Mouse (Mus musculus) MEL (cell line): Measurements from ENCODE around the gene Pcsk1. TPM values are rescaled to one million over a fixed set of nuclear protein-coding genes. Genes with fewer than 3 reads are reported as not detected.

Source experiments
- DNase-seq: peaks from one replicate; pipeline ENCODE4 v3.0.0; 2011; ENCODE audit warnings: low read depth, low spot score
- H3K27ac ChIP-seq: 2 replicates; pipeline ENCODE4 v1.5.1; 2012; ENCODE audit warnings: low read depth, mild to moderate bottlenecking, control low read depth, low read length, moderate library complexity; ENCODE audit not compliant: control insufficient read depth
- H3K27me3 ChIP-seq, 2 experiments: fragments of 150-350 bp in 1 of 2; sonication (generic) in 1 of 2; 2 replicates each; pipeline ENCODE4 v1.6.1; 2012; ENCODE audit warnings: low read length in 2 of 2, mild to moderate bottlenecking in 2 of 2, improper control_type of control experiment in 1 of 2, moderate library complexity in 1 of 2; ENCODE audit not compliant: insufficient read depth in 2 of 2, control insufficient read depth in 1 of 2
- H3K36me3 ChIP-seq, 2 experiments: 2 replicates each; pipeline ENCODE4 v1.6.1; 2012 to 2014; ENCODE audit warnings: low read length in 2 of 2, improper control_type of control experiment in 1 of 2, inconsistent platforms in 1 of 2, mild to moderate bottlenecking in 1 of 2; ENCODE audit not compliant: insufficient read depth in 2 of 2, control insufficient read depth in 1 of 2
- H3K4me1 ChIP-seq, 2 experiments: fragments of 150-350 bp in 1 of 2; sonication (generic) in 1 of 2; 2 replicates each; pipeline ENCODE4 v1.6.1; 2012; ENCODE audit warnings: low read length in 2 of 2, improper control_type of control experiment in 1 of 2, mild to moderate bottlenecking in 1 of 2; ENCODE audit not compliant: insufficient read depth in 2 of 2, control insufficient read depth in 1 of 2
- H3K4me3 ChIP-seq, 2 experiments: fragments of 150-350 bp in 1 of 2; sonication (generic) in 1 of 2; 2 replicates each; pipeline ENCODE4 v1.5.1; 2012; ENCODE audit warnings: low read depth in 2 of 2, low read length in 2 of 2, mild to moderate bottlenecking in 2 of 2, moderate library complexity in 2 of 2, control low read depth in 1 of 2, improper control_type of control experiment in 1 of 2; ENCODE audit not compliant: control insufficient read depth in 1 of 2, insufficient read depth in 1 of 2
- H3K79me2 ChIP-seq: 2 replicates; pipeline ENCODE4 v1.6.1; 2012; ENCODE audit warnings: mild to moderate bottlenecking, low read length, moderate library complexity; ENCODE audit not compliant: control insufficient read depth, poor library complexity, insufficient read depth
- H3K9ac ChIP-seq: 2 replicates; pipeline ENCODE4 v1.6.1; 2012; ENCODE audit warnings: low read depth, mild to moderate bottlenecking, control low read depth, low read length, moderate library complexity; ENCODE audit not compliant: control insufficient read depth, poor library complexity, severe bottlenecking
- H3K9me3 ChIP-seq: fragments of 150-350 bp; sonication (generic); replicated peaks from 2 replicates; pipeline ENCODE4 v1.6.1; 2012; ENCODE audit warnings: mild to moderate bottlenecking, low read length, improper control_type of control experiment, moderate library complexity; ENCODE audit not compliant: insufficient read depth
- BHLHE40 ChIP-seq: IDR thresholded peaks from 2 replicates; pipeline ENCODE4 v1.6.1; 2012; ENCODE audit warnings: low read depth, mild to moderate bottlenecking, inconsistent platforms, low read length, improper control_type of control experiment, borderline replicate concordance
- CTCF ChIP-seq, 3 experiments: IDR thresholded peaks in 2 of 3; conservative IDR thresholded peaks in 1 of 3; 2 replicates each; pipeline ENCODE4 v1.5.1; 2011 to 2012; ENCODE audit warnings: low read length in 3 of 3, low read depth in 2 of 3, mild to moderate bottlenecking in 2 of 3, improper control_type of control experiment in 1 of 3, inconsistent platforms in 1 of 3, mixed read lengths in 1 of 3, moderate library complexity in 1 of 3; ENCODE audit not compliant: control insufficient read depth in 1 of 3, insufficient read depth in 1 of 3, poor library complexity in 1 of 3, severe bottlenecking in 1 of 3
- ELF1 ChIP-seq: IDR thresholded peaks from 2 replicates; pipeline ENCODE4 v1.6.1; 2014; ENCODE audit warnings: low read depth, mild to moderate bottlenecking, inconsistent platforms, low read length, improper control_type of control experiment, moderate library complexity
- EP300 ChIP-seq, 2 experiments: IDR thresholded peaks; 2 replicates each; pipeline ENCODE4 v1.6.1; 2011; ENCODE audit warnings: improper control_type of control experiment in 2 of 2, low read length in 2 of 2, low read depth in 1 of 2, mild to moderate bottlenecking in 1 of 2
- GABPA ChIP-seq: IDR thresholded peaks from 2 replicates; pipeline ENCODE4 v1.6.1; 2012; ENCODE audit warnings: low read depth, mild to moderate bottlenecking, inconsistent platforms, low read length, improper control_type of control experiment, moderate library complexity
- GATA1 ChIP-seq: IDR thresholded peaks from 2 replicates; pipeline ENCODE4 v1.6.1; 2011; ENCODE audit warnings: low read depth, low read length, improper control_type of control experiment
- HCFC1 ChIP-seq: IDR thresholded peaks from 2 replicates; pipeline ENCODE4 v1.6.1; 2012; ENCODE audit warnings: low read depth, mild to moderate bottlenecking, inconsistent platforms, low read length, improper control_type of control experiment, moderate library complexity
- JUND ChIP-seq: IDR thresholded peaks from 2 replicates; pipeline ENCODE4 v1.6.1; 2011; ENCODE audit warnings: low read depth, mild to moderate bottlenecking, improper control_type of control experiment, low read length
- KAT2A ChIP-seq: conservative IDR thresholded peaks from 2 replicates; pipeline ENCODE4 v1.6.1; 2012; ENCODE audit warnings: low read depth, low read length, improper control_type of control experiment, inconsistent platforms
- MAX ChIP-seq: IDR thresholded peaks from 2 replicates; pipeline ENCODE4 v1.6.1; 2011; ENCODE audit warnings: low read length, improper control_type of control experiment
- MAZ ChIP-seq: IDR thresholded peaks from 2 replicates; pipeline ENCODE4 v1.6.1; 2012; ENCODE audit warnings: low read depth, mild to moderate bottlenecking, inconsistent platforms, low read length, improper control_type of control experiment
- MEF2A ChIP-seq: IDR thresholded peaks from 2 replicates; pipeline ENCODE4 v1.6.1; 2014; ENCODE audit warnings: low read depth, mild to moderate bottlenecking, inconsistent platforms, low read length, improper control_type of control experiment; ENCODE audit not compliant: poor library complexity, insufficient replicate concordance, severe bottlenecking; ENCODE audit errors: extremely low read depth
- MYB ChIP-seq: IDR thresholded peaks from 2 replicates; pipeline ENCODE4 v1.6.1; 2011; ENCODE audit warnings: mild to moderate bottlenecking, low read depth, low read length, improper control_type of control experiment
- MYC ChIP-seq: IDR thresholded peaks from 2 replicates; pipeline ENCODE4 v1.6.1; 2011; ENCODE audit warnings: low read depth, mild to moderate bottlenecking, low read length, improper control_type of control experiment, moderate library complexity
- NRF1 ChIP-seq: IDR thresholded peaks from 2 replicates; pipeline ENCODE4 v1.6.1; 2014; ENCODE audit warnings: low read depth, mild to moderate bottlenecking, inconsistent platforms, low read length, improper control_type of control experiment, moderate library complexity; ENCODE audit not compliant: poor library complexity, insufficient read depth, severe bottlenecking
- POLR2A ChIP-seq, 2 experiments: IDR thresholded peaks; 2 replicates each; pipeline ENCODE4 v1.6.1; 2011 to 2012; ENCODE audit warnings: low read length in 2 of 2, mild to moderate bottlenecking in 2 of 2, control low read depth in 1 of 2, improper control_type of control experiment in 1 of 2, low read depth in 1 of 2, moderate library complexity in 1 of 2; ENCODE audit not compliant: control insufficient read depth in 1 of 2, insufficient read depth in 1 of 2, poor library complexity in 1 of 2
- POLR2AphosphoS2 ChIP-seq: IDR thresholded peaks from 2 replicates; pipeline ENCODE4 v1.6.1; 2011; ENCODE audit warnings: low read length, improper control_type of control experiment
- POLR2AphosphoS5 ChIP-seq: IDR thresholded peaks from 2 replicates; pipeline ENCODE4 v1.6.1; 2012; ENCODE audit warnings: low read depth, borderline replicate concordance, mild to moderate bottlenecking, inconsistent platforms, low read length, moderate library complexity, mixed read lengths
- RAD21 ChIP-seq: IDR thresholded peaks from 2 replicates; pipeline ENCODE4 v1.6.1; 2011; ENCODE audit warnings: mild to moderate bottlenecking, low read depth, low read length, improper control_type of control experiment
- RCOR1 ChIP-seq: IDR thresholded peaks from 2 replicates; pipeline ENCODE4 v1.6.1; 2012; ENCODE audit warnings: low read depth, mild to moderate bottlenecking, inconsistent platforms, low read length, improper control_type of control experiment
- SIN3A ChIP-seq: IDR thresholded peaks from 2 replicates; pipeline ENCODE4 v1.6.1; 2012; ENCODE audit warnings: low read length, improper control_type of control experiment, inconsistent platforms
- TAL1 ChIP-seq: IDR thresholded peaks from 2 replicates; pipeline ENCODE4 v1.6.1; 2012; ENCODE audit warnings: mild to moderate bottlenecking, inconsistent platforms, low read length, moderate library complexity, mixed read lengths
- UBTF ChIP-seq: IDR thresholded peaks from 2 replicates; pipeline ENCODE4 v1.6.1; 2012; ENCODE audit warnings: low read depth, mild to moderate bottlenecking, inconsistent platforms, low read length, improper control_type of control experiment, moderate library complexity, borderline replicate concordance; ENCODE audit not compliant: insufficient read depth
- USF1 ChIP-seq: IDR thresholded peaks from 2 replicates; pipeline ENCODE4 v1.6.1; 2014; ENCODE audit warnings: low read depth, mild to moderate bottlenecking, inconsistent platforms, low read length, improper control_type of control experiment, moderate library complexity
- USF2 ChIP-seq, 2 experiments: IDR thresholded peaks; 2 replicates each; pipeline ENCODE4 v1.6.1; 2011 to 2012; ENCODE audit warnings: improper control_type of control experiment in 2 of 2, low read length in 2 of 2, borderline replicate concordance in 1 of 2, inconsistent platforms in 1 of 2, low read depth in 1 of 2, mild to moderate bottlenecking in 1 of 2; ENCODE audit not compliant: insufficient read depth in 1 of 2
- ZKSCAN1 ChIP-seq: IDR thresholded peaks from 2 replicates; pipeline ENCODE4 v1.6.1; 2012; ENCODE audit warnings: low read depth, mild to moderate bottlenecking, inconsistent platforms, low read length, improper control_type of control experiment, moderate library complexity
- ZMIZ1 ChIP-seq: IDR thresholded peaks from 2 replicates; pipeline ENCODE4 v1.6.1; 2012; ENCODE audit warnings: low read depth, mild to moderate bottlenecking, inconsistent platforms, low read length, improper control_type of control experiment, moderate library complexity
- ZNF384 ChIP-seq: IDR thresholded peaks from 2 replicates; pipeline ENCODE4 v1.6.1; 2012; ENCODE audit warnings: low read depth, mild to moderate bottlenecking, inconsistent platforms, low read length, improper control_type of control experiment
- polyA plus RNA-seq, 2 experiments: library from polyadenylated mRNA; stranded (reverse) in 1 of 2; unstranded in 1 of 2; fragments of >175 nt in 1 of 2; fragments of >200 nt in 1 of 2; gene quantifications; 2 replicates each; pipeline versions ENCODE4 v1.2.1 to v1.2.4; 2012; ENCODE audit warnings: low replicate concordance in 2 of 2, low read depth in 1 of 2; ENCODE audit not compliant: insufficient read length in 2 of 2, insufficient read depth in 1 of 2, missing spikeins in 1 of 2
- total RNA-seq: library from RNA; depleted of rRNA; stranded (reverse); fragments of 300-350 nt; gene quantifications from 2 replicates; pipeline ENCODE4 v1.2.3, GENCODE M21; 2012

Pcsk1 gene
- total and polyA plus RNA-seq, 3 experiments = not detected

DNA sequence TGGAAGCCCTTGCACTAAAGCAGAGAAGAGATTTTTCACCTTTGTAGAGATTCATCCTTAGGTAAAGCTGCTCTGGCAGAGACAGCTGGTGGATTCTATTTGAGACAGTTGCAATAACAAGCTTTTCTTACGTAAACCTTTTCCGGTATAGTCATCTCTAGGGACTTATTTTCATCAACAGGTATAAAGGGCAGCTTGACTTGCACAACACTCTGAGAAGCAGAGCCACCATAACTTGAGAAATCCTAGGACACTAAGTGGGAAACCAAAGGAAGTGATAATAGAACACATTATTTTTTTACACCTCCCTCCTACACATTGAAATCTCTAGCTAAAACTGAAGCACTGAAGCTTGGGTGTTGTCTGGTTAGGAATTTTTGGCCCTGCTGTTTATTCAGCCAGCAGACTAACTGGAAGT lies 24.4 kb downstream of the Pcsk1 start:
- no peaks in the 10 kb centered on the region for H3K79me2 ChIP-seq
- no peaks in the 10 kb centered on the region; a peak in 1 of 4 replicates for H3K27me3 ChIP-seq
- no peaks in the 10 kb centered on the region for H3K9me3 ChIP-seq
- H3K36me3 ChIP-seq = no peaks in the 10 kb centered on the region
- H3K9ac ChIP-seq = no peak overlapping the region
- no peak for DNase-seq
- no peaks in the 10 kb centered on the region for H3K4me1 ChIP-seq
- H3K4me3 ChIP-seq = no peak overlapping the region
- no peak overlapping the region for H3K27ac ChIP-seq
- TF ChIP-seq HCFC1 = no peak
- TF ChIP-seq POLR2AphosphoS5 = no peak
- no peak for TF ChIP-seq EP300 (IDR thresholded peaks at IDR 0.05; ENCODE audit: low read depth in 1 of 2, low read length in 2 of 2)
- TF ChIP-seq BHLHE40 = no peak
- TF ChIP-seq KAT2A = no peak
- TF ChIP-seq MYC = no peak
- TF ChIP-seq MYB = no peak
- no peak for TF ChIP-seq MAX
- TF ChIP-seq USF2 (IDR thresholded peaks at IDR 0.05; ENCODE audit: borderline replicate concordance in 1 of 2, insufficient read depth in 1 of 2, low read depth in 1 of 2, low read length in 2 of 2) = no peak
- TF ChIP-seq UBTF = no peak
- no peak for TF ChIP-seq TAL1
- TF ChIP-seq POLR2A (IDR thresholded peaks at IDR 0.05; ENCODE audit: control insufficient read depth in 1 of 2, insufficient read depth in 1 of 2, low read depth in 1 of 2, low read length in 2 of 2, poor library complexity in 1 of 2) = no peak
- TF ChIP-seq JUND = no peak
- TF ChIP-seq MEF2A = no peak
- no peak for TF ChIP-seq NRF1
- TF ChIP-seq MAZ = no peak
- no peak for TF ChIP-seq USF1
- TF ChIP-seq ELF1 = no peak
- no peak for TF ChIP-seq SIN3A

DNA sequence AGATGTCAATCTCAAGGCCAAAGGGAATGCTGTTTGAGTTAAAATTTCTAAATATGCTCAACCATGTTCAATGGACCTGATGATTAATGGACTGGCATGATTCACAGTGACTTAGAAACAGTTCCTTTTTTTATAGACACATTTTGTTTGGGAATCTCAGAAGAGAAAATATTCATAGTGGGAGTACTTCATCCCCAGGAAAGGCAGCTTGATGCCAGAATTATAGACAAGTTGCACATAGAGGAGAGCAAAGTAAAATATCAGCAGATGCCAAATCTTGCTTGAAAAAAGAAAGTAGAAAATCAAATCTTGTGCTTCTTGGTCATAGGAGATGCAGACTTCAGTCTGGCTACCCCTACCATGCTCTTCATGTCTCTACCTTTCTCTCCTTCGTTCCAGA lies 25.2 kb downstream of the Pcsk1 start:
- Histone ChIP-seq H3K4me1 (no peaks in the 10 kb centered on the region), H3K79me2 (no peaks in the 10 kb centered on the region), H3K27me3 (no peaks in the 10 kb centered on the region; a peak in 1 of 4 replicates)
- TF ChIP-seq RCOR1 = no peak
- TF ChIP-seq ZMIZ1 = no peak
- TF ChIP-seq GABPA = no peak
- TF ChIP-seq CTCF (IDR thresholded peaks at IDR 0.05 in 2 of 3, conservative IDR thresholded peaks at IDR 0.05 in 1 of 3; ENCODE audit: control insufficient read depth in 1 of 3, insufficient read depth in 1 of 3, low read depth in 2 of 3, low read length in 3 of 3, poor library complexity in 1 of 3, severe bottlenecking in 1 of 3) = no peak
- no peak for TF ChIP-seq RAD21
- no peak for TF ChIP-seq ZKSCAN1
- TF ChIP-seq ZNF384 = no peak
- no peak for TF ChIP-seq POLR2AphosphoS2
- no peak for TF ChIP-seq POLR2AphosphoS5
- no peak for TF ChIP-seq GATA1
- TF ChIP-seq SIN3A = no peak
- no peak for TF ChIP-seq KAT2A
- TF ChIP-seq, all 39 proteins: peak for 0
- no peaks in the 10 kb centered on the region for H3K9me3 ChIP-seq
- no peak for DNase-seq
- no peak overlapping the region for H3K9ac ChIP-seq
- H3K36me3 ChIP-seq = no peaks in the 10 kb centered on the region
- H3K27ac ChIP-seq = no peak overlapping the region
- H3K4me3 ChIP-seq = no peak overlapping the region
